Mouse (Mus musculus) stomach, embryonic 14.5 days (tissue): Measurements from ENCODE around the gene Arhgef28. TPM values are rescaled to one million over a fixed set of nuclear protein-coding genes. Genes with fewer than 3 reads are reported as not detected.
A peak's percentile ranks its signal among the peaks of the same experiment; 100 is the strongest.
"Not testable (repeated sequence)": the region's sequence is repeated elsewhere in the genome, so short reads cannot be mapped to it uniquely, and the experiment has no call there.

Experiments used
- ATAC-seq: fragments of 200-750 bp; cut with Nextera tagmentation; 2 replicates; pipeline ENCODE4 v1.8.0; 2017; ENCODE audit warnings: low read depth, moderate TSS enrichment; ENCODE audit not compliant: insufficient number of reproducible peaks, insufficient read depth, low FRiP score
- H3K27ac ChIP-seq: fragments of 300-500 bp; sonication (generic); 2 replicates; pipeline ENCODE4 v1.5.1; 2014; ENCODE audit warnings: mild to moderate bottlenecking, low read length, moderate library complexity, mixed read lengths
- H3K27me3 ChIP-seq: fragments of 300-500 bp; sonication (generic); 2 replicates; pipeline ENCODE4 v1.6.1; 2014; ENCODE audit warnings: low read length, control low read depth, mixed read lengths; ENCODE audit not compliant: control insufficient read depth, insufficient read depth
- H3K36me3 ChIP-seq: fragments of 300-500 bp; sonication (generic); 2 replicates; pipeline ENCODE4 v1.6.1; 2014; ENCODE audit warnings: mild to moderate bottlenecking, control low read depth, low read length, moderate library complexity, mixed read lengths; ENCODE audit not compliant: control insufficient read depth, insufficient read depth
- H3K4me1 ChIP-seq: fragments of 300-500 bp; sonication (generic); 2 replicates; pipeline ENCODE4 v1.6.1; 2014; ENCODE audit warnings: low read length, control low read depth, mixed read lengths; ENCODE audit not compliant: control insufficient read depth, insufficient read depth
- H3K4me2 ChIP-seq: fragments of 300-500 bp; sonication (generic); replicated peaks from 2 replicates; pipeline ENCODE4 v1.6.1; 2014; ENCODE audit warnings: low read depth, low read length, control low read depth
- H3K4me3 ChIP-seq: fragments of 300-500 bp; sonication (generic); 2 replicates; pipeline ENCODE4 v1.5.1; 2014; ENCODE audit warnings: low read depth, low read length, control low read depth
- H3K9ac ChIP-seq: fragments of 300-500 bp; sonication (generic); replicated peaks from 2 replicates; pipeline ENCODE4 v1.6.1; 2014; ENCODE audit warnings: low read depth, mild to moderate bottlenecking, control low read depth, low read length, moderate library complexity, mixed read lengths
- H3K9me3 ChIP-seq: fragments of 300-500 bp; sonication (generic); 2 replicates; pipeline ENCODE4 v1.6.1; 2016; ENCODE audit warnings: low read depth, low read length, control low read depth; ENCODE audit not compliant: control insufficient read depth
- WGBS: fragments of 180-500 bp; shearing (Covaris S2); extraction: QIAGEN DNeasy Blood & Tissue Kit; methylation state at CpG from one replicate; pipeline ENCODE4 v1.1.7; 2014; 5-methylcytosine and 5-hydroxymethylcytosine counted together
- polyA plus RNA-seq: library from polyadenylated mRNA; unstranded; fragments of >200 nt; fragmentation: Nextera tagmentation; extraction: Ambion mirVana; gene quantifications from 2 replicates; pipeline ENCODE4 v1.2.1, GENCODE M21; 2014

The Arhgef28 gene
- polyA plus RNA-seq, 1 experiment from 2014 or later, result 28.4 TPM

DNA sequence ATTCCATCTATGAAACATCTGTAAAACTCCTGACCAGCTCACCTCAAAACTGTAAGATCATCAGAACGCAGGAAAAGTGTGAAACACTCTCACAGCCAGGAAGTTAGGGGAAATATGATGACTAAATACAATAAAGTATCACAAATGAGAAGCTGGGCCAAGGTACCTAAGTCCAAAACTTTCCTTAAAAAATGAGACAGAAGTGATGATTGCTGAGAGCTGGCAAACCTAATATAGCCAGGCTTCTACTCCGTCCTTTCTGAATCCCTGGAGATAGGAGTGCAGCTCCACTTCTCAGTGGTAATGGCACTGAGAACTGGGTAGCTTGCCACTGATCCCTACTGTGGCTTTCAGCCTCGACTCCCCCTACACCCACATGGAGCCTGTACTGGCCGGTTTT is 184.3 kb downstream of the Arhgef28 start:
- Histone ChIP-seq H3K4me3 (no peak overlapping the region), H3K9ac (no peak overlapping the region), H3K4me1 (no peaks in the 10 kb centered on the region), H3K4me2 (no peak overlapping the region), H3K36me3 (no peaks in the 10 kb centered on the region), H3K9me3 (no peaks in the 10 kb centered on the region), H3K27me3 (no peaks in the 10 kb centered on the region), H3K27ac (no peak overlapping the region)
- 82% methylated on average over 4 of the region's 4 CpGs for WGBS
- ATAC-seq, result no peak

- not testable (repeated sequence) for ATAC-seq, H3K9me3 ChIP-seq, H3K4me2 ChIP-seq, H3K27me3 ChIP-seq, H3K36me3 ChIP-seq, H3K4me1 ChIP-seq, H3K27ac ChIP-seq, H3K9ac ChIP-seq, H3K4me3 ChIP-seq
- WGBS, result 92% methylated on average over 8 of the region's 8 CpGs
Observed at GRCm38 (mm10) chr13:98018837-98019236, 187.4 kb downstream of the Arhgef28 start.

DNA sequence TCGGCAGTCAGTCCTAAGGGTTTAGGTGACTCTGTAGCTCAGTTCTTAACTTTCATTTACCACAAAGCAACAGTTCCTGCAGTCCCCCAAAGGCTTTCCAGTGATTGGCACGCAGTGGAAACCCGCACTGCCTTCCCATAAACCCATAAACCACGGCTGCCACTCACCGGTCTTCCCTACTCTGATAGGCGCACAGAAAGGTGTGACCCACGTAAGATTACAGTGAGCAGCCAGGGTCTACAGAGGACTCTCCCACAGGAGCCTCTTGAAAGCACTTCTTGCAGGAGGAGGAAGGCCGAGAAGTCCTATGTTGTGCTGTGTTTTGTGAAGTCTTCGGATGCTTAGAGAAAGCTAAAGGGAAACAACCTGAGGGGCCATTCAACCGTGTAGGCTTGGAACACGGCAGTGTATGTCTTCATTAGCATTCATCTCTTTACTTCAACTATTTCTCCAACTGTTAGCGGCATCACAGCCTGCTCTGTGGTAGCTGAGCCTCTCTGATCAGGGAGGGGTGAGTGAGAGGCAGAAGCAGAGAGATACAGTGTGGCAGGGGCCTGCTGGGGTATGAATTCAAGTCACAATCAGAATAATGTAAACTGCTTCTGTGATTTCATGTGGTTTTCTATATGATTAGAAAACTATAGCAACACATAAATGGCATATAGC is 189.2 kb downstream of the Arhgef28 start:
- H3K27me3 ChIP-seq, result no peaks in the 10 kb centered on the region
- H3K9me3 ChIP-seq, result no peaks in the 10 kb centered on the region
- H3K27ac ChIP-seq, result no peak overlapping the region
- peak overlapping the region; percentile 69 for H3K4me2 ChIP-seq
- 30% methylated on average over 12 of the region's 12 CpGs for WGBS
- H3K9ac ChIP-seq, result no peak overlapping the region
- 0 out of 2 replicates have a peak, but pooled peaks cover 2% of the 10 kb centered on the region for H3K4me1 ChIP-seq
- peak overlapping the region; percentile 28; the same call in 1 of the 2 replicates for H3K4me3 ChIP-seq
- peak; percentile 33; the same call in 1 of the 2 replicates for ATAC-seq
- no peaks in the 10 kb centered on the region for H3K36me3 ChIP-seq

GRCm38 (mm10) chr13:98015981-98016922 is 190.0 kb downstream of the Arhgef28 start:
- no peaks in the 10 kb centered on the region for H3K36me3 ChIP-seq
- H3K9me3 ChIP-seq, result no peaks in the 10 kb centered on the region
- H3K9ac ChIP-seq, result 0 out of 2 replicates have a peak overlapping the region, but pooled peaks have one; percentile 18
- H3K4me2 ChIP-seq, result peak overlapping the region; percentile 69
- peak; percentile 53; the same call in 1 of the 2 replicates for ATAC-seq
- H3K27me3 ChIP-seq, result no peaks in the 10 kb centered on the region
- peak overlapping the region; percentile 28 for H3K4me3 ChIP-seq
- peak overlapping the region; percentile 66 for H3K27ac ChIP-seq
- 3% methylated on average over 33 of the region's 33 CpGs for WGBS
- H3K4me1 ChIP-seq, result 0 out of 2 replicates have a peak, but pooled peaks cover 2% of the 10 kb centered on the region

DNA sequence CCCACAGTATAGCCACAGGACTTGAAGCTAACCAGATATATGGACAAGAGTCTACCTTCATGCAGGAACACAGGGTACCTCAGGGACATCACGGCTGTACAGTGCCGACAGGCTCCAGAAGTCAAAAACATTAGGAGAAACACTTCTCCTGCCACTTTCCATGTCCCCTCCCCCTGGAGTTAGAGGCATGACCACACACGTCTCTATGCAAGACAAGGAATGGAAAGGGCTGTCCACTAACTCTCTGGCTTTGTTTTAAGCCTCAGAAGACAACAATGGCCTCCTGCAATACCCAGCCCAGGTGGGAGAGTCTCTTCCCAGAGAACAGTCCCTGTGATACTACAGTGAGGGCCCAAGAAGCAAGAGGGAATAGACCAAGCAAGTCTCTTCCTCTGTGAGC is 191.3 kb downstream of the Arhgef28 start:
- Histone ChIP-seq H3K27ac (peak overlapping the region; percentile 52; the same call in 1 of the 2 replicates), H3K36me3 (no peaks in the 10 kb centered on the region), H3K9me3 (no peaks in the 10 kb centered on the region), H3K4me2 (peak overlapping the region; percentile 7; the same call in 1 of the 2 replicates), H3K9ac (no peak overlapping the region), H3K27me3 (no peaks in the 10 kb centered on the region), H3K4me1 (0 out of 2 replicates have a peak, but pooled peaks cover 2% of the 10 kb centered on the region), H3K4me3 (no peak overlapping the region)
- WGBS, result 53% methylated on average over 3 of the region's 3 CpGs
- ATAC-seq, result no peak

- no peak overlapping the region for H3K4me2 ChIP-seq
- no peak for ATAC-seq
Observed at GRCm38 (mm10) chr13:98013715-98014114, 192.5 kb downstream of the Arhgef28 start.

GRCm38 (mm10) chr13:98011931-98012341 is 194.3 kb downstream of the Arhgef28 start:
- H3K9me3 ChIP-seq, result no peaks in the 10 kb centered on the region
- no peaks in the 10 kb centered on the region for H3K36me3 ChIP-seq
- no peak overlapping the region for H3K9ac ChIP-seq
- H3K27ac ChIP-seq, result no peak overlapping the region
- H3K4me3 ChIP-seq, result no peak overlapping the region
- H3K27me3 ChIP-seq, result no peaks in the 10 kb centered on the region
- 52% methylated on average over 6 of the region's 6 CpGs for WGBS
- H3K4me1 ChIP-seq, result 0 out of 2 replicates have a peak, but pooled peaks cover 2% of the 10 kb centered on the region
- H3K4me2 ChIP-seq, result no peak overlapping the region
- no peak for ATAC-seq

More at GRCm38 (mm10) chr13:98013715-98014114, 192.5 kb downstream of the Arhgef28 start:
- Histone ChIP-seq H3K27me3 (no peaks in the 10 kb centered on the region), H3K36me3 (no peaks in the 10 kb centered on the region), H3K4me3 (no peak overlapping the region), H3K9ac (no peak overlapping the region), H3K9me3 (no peaks in the 10 kb centered on the region), H3K4me1 (0 out of 2 replicates have a peak, but pooled peaks cover 2% of the 10 kb centered on the region), H3K27ac (no peak overlapping the region)
- WGBS, result 88% methylated on average over 4 of the region's 4 CpGs

GRCm38 (mm10) chr13:98009070-98009469 is 197.2 kb downstream of the Arhgef28 start:
- no peak overlapping the region for H3K4me2 ChIP-seq
- H3K4me3 ChIP-seq, result no peak overlapping the region
- 0 out of 2 replicates have a peak, but pooled peaks cover 6% of the 10 kb centered on the region for H3K4me1 ChIP-seq
- no peaks in the 10 kb centered on the region for H3K36me3 ChIP-seq
- ATAC-seq, result 0 out of 2 replicates have a peak, but pooled peaks have one; percentile 37
- H3K9me3 ChIP-seq, result no peaks in the 10 kb centered on the region
- H3K9ac ChIP-seq, result no peak overlapping the region
- 57% methylated on average over 4 of the region's 4 CpGs for WGBS
- no peak overlapping the region for H3K27ac ChIP-seq
- H3K27me3 ChIP-seq, result no peaks in the 10 kb centered on the region
